Mouse (Mus musculus): ENCODE measurements around the gene Boll. TPM values are rescaled to one million over a fixed set of nuclear protein-coding genes. Genes with fewer than 3 reads are reported as not detected.
A peak's percentile ranks its signal among the peaks of the same experiment; 100 is the strongest.

Boll gene
- polyA plus RNA-seq, 1 experiment from 2014 or later, result 0.32 TPM

GRCm38 (mm10) chr1:55215185-55215813, 148.0 kb downstream of the Boll start:
- 67% methylated on average over 11 of the region's 11 CpGs for WGBS
- ATAC-seq (ENCODE audit: insufficient read depth, low FRiP score, low read depth), result no peak
- H3K27ac ChIP-seq, result no peak overlapping the region

GRCm38 (mm10) chr1:55213936-55214335, 149.3 kb downstream of the Boll start:
- Histone ChIP-seq H3K27ac (no peak overlapping the region), H3K9ac (no peak overlapping the region), H3K4me1 (no peaks in the 10 kb centered on the region), H3K4me2 (no peak overlapping the region), H3K9me3 (no peaks in the 10 kb centered on the region), H3K4me3 (replicated peaks) (no peak overlapping the region), H3K36me3 (no peaks in the 10 kb centered on the region), H3K27me3 (replicated peaks) (no peaks in the 10 kb centered on the region)
- ATAC-seq (ENCODE audit: insufficient read depth, low FRiP score, low read depth), result no peak
- 81% methylated on average over 6 of the region's 6 CpGs for WGBS

More at GRCm38 (mm10) chr1:55215185-55215813, 148.0 kb downstream of the Boll start:
- Histone ChIP-seq H3K36me3 (no peaks in the 10 kb centered on the region), H3K4me1 (no peaks in the 10 kb centered on the region), H3K4me2 (no peak overlapping the region), H3K27me3 (replicated peaks) (no peaks in the 10 kb centered on the region), H3K4me3 (replicated peaks) (no peak overlapping the region), H3K9me3 (no peaks in the 10 kb centered on the region), H3K9ac (no peak overlapping the region)

DNA sequence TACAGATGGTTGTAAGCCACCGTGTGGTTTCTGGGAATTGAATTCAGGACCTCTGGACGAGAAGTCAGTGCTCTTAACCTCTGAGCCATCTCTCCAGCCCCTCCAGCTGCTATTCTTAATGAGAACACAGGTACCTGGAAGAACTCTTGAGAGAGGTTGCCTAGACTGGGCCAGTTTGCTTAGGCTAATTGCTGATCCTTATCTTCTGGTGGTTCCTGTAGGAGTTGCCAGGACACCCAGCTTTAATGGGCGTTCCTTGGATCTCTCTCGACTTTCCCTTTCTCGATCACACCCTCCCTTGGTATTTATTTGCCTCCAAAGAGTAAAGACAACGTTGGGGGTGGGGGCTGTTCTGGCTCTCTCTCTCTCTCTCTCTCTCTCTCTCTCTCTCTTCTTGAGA, 149.8 kb downstream of the Boll start:
- no peak for ATAC-seq (ENCODE audit: insufficient read depth, low FRiP score, low read depth)
- WGBS, result 40% methylated on average over 6 of the region's 6 CpGs
- H3K9me3 ChIP-seq, result no peaks in the 10 kb centered on the region

GRCm38 (mm10) chr1:55212771-55213170, 150.5 kb downstream of the Boll start:
- no peaks in the 10 kb centered on the region for H3K27me3 ChIP-seq (replicated peaks)

More for the DNA sequence above, 149.8 kb downstream of the Boll start:
- Histone ChIP-seq H3K4me1 (no peaks in the 10 kb centered on the region), H3K27ac (no peak overlapping the region), H3K36me3 (no peaks in the 10 kb centered on the region), H3K4me2 (no peak overlapping the region), H3K9ac (no peak overlapping the region), H3K4me3 (replicated peaks) (no peak overlapping the region), H3K27me3 (replicated peaks) (no peaks in the 10 kb centered on the region)

GRCm38 (mm10) chr1:55211081-55211480, 152.2 kb downstream of the Boll start:
- Histone ChIP-seq H3K4me3 (replicated peaks) (no peak overlapping the region), H3K4me1 (no peaks in the 10 kb centered on the region), H3K4me2 (no peak overlapping the region), H3K36me3 (no peaks in the 10 kb centered on the region), H3K9me3 (no peaks in the 10 kb centered on the region), H3K9ac (no peak overlapping the region), H3K27me3 (replicated peaks) (no peaks in the 10 kb centered on the region), H3K27ac (no peak overlapping the region)
- WGBS, result 77% methylated on average over 8 of the region's 8 CpGs
- no peak for ATAC-seq (ENCODE audit: insufficient read depth, low FRiP score, low read depth)

More at GRCm38 (mm10) chr1:55212771-55213170, 150.5 kb downstream of the Boll start:
- Histone ChIP-seq H3K4me1 (no peaks in the 10 kb centered on the region), H3K9me3 (no peaks in the 10 kb centered on the region), H3K27ac (no peak overlapping the region), H3K4me3 (replicated peaks) (no peak overlapping the region), H3K9ac (no peak overlapping the region), H3K4me2 (no peak overlapping the region), H3K36me3 (no peaks in the 10 kb centered on the region)
- no peak for ATAC-seq (ENCODE audit: insufficient read depth, low FRiP score, low read depth)
- 82% methylated on average over 4 of the region's 4 CpGs for WGBS

- no peak overlapping the region for H3K9ac ChIP-seq
- no peaks in the 10 kb centered on the region for H3K4me1 ChIP-seq
- no peaks in the 10 kb centered on the region for H3K27me3 ChIP-seq (replicated peaks)
- H3K4me3 ChIP-seq (replicated peaks), result no peak overlapping the region
- H3K36me3 ChIP-seq, result no peaks in the 10 kb centered on the region
- no peak overlapping the region for H3K27ac ChIP-seq
- no peak for ATAC-seq (ENCODE audit: insufficient read depth, low FRiP score, low read depth)
- no peaks in the 10 kb centered on the region for H3K9me3 ChIP-seq
- 45% methylated on average over 12 of the region's 12 CpGs for WGBS
- no peak overlapping the region for H3K4me2 ChIP-seq
Observed at GRCm38 (mm10) chr1:55210202-55210965, 152.9 kb downstream of the Boll start.

DNA sequence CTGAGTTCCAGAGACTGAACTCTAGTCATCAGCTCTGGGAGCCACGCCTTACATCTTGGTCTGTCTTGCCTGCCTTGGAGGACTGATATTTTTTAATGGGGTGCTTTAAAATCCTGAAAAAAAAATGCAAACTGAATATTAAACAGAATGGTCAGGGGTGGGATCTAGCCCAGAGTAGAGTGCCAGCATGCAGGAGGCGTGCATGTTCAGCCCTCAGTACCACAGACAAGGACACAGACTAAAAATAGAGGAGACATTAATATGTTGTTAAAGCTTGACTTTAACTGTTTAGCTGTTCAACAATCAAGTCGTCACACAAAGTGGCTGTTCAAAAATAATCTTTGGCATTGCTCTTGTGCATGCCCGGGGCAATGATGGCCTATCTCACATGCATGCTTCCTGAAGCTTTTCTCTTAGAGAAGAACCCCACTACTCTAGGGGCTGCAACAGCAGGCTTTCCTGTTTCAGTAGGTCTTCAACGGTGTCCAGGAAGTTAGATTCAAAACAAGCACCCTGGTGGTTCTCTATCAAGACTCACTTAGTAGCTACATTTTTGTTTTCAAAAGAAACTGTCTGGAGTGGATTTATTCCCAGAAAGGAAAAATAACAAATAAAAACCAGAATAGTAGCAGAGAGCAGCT, 154.6 kb downstream of the Boll start:
- Histone ChIP-seq H3K9me3 (no peaks in the 10 kb centered on the region), H3K36me3 (no peaks in the 10 kb centered on the region), H3K27ac (no peak overlapping the region), H3K27me3 (replicated peaks) (no peaks in the 10 kb centered on the region), H3K4me2 (no peak overlapping the region), H3K9ac (no peak overlapping the region), H3K4me3 (replicated peaks) (no peak overlapping the region), H3K4me1 (no peaks in the 10 kb centered on the region)
- ATAC-seq (ENCODE audit: insufficient read depth, low FRiP score, low read depth), result no peak
- 76% methylated on average over 5 of the region's 5 CpGs for WGBS

DNA sequence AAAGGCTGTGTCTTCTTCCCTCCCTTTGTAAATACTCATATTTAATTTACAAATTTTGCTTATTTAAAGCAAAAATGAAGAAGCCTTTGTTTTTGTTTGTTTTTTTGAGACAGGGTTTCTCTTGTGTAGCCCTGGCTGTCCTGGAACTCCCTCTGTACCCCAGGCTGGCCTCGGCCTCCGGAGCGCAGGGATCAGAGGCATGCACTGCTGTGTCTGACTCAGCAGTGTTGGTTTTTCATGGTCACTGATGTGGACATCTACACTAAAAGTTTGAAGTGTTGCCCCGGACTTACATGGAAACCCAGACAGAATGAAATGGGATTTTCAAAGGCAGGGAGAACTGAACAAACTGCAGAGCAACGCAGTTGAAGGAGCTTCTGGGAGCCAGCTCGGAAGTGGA, 155.7 kb downstream of the Boll start:
- no peak overlapping the region for H3K27ac ChIP-seq
- no peak overlapping the region for H3K9ac ChIP-seq
- H3K4me3 ChIP-seq (replicated peaks), result no peak overlapping the region
- no peak for ATAC-seq (ENCODE audit: insufficient read depth, low FRiP score, low read depth)
- no peak overlapping the region for H3K4me2 ChIP-seq
- no peaks in the 10 kb centered on the region for H3K4me1 ChIP-seq
- no peaks in the 10 kb centered on the region for H3K9me3 ChIP-seq
- no peaks in the 10 kb centered on the region for H3K36me3 ChIP-seq
- WGBS, result 92% methylated on average over 6 of the region's 6 CpGs
- no peaks in the 10 kb centered on the region for H3K27me3 ChIP-seq (replicated peaks)

DNA sequence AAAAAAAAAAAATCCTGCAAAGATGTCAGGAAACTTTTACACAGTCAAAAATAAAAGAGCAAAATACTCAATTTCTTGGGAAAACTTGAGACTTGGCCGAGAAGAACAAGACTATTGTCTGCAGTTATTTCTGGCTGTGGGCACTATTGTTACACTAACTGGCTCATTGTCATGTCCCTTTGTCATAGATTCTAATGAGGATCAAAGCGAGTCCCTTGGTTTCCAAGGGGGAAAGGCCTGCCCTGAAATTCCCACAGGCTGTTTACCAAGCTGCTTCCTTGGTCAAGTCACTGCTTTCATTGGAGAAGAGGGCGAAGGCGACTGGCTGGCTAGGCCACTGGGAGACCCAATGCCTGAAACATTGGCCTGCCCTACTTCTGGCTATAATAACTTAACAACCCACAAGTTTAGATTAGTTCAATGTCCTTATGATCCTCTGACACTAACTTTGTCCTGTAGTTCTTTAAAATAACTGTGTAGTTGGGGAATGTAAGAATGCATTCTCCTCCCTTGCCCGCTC, 157.4 kb downstream of the Boll start:
- H3K27me3 ChIP-seq (replicated peaks), result no peaks in the 10 kb centered on the region
- no peak overlapping the region for H3K27ac ChIP-seq
- H3K36me3 ChIP-seq, result no peaks in the 10 kb centered on the region
- 65% methylated on average over 5 of the region's 5 CpGs for WGBS
- no peak overlapping the region for H3K9ac ChIP-seq
- no peaks in the 10 kb centered on the region for H3K9me3 ChIP-seq
- H3K4me1 ChIP-seq, result peaks cover 11% of the 10 kb centered on the region; the same call in 1 of the 2 replicates
- H3K4me2 ChIP-seq, result no peak overlapping the region
- H3K4me3 ChIP-seq (replicated peaks), result no peak overlapping the region
- ATAC-seq (ENCODE audit: insufficient read depth, low FRiP score, low read depth), result no peak

- Histone ChIP-seq H3K4me3 (replicated peaks) (no peak overlapping the region), H3K27me3 (replicated peaks) (no peaks in the 10 kb centered on the region), H3K4me2 (no peak overlapping the region), H3K4me1 (peaks cover 15% of the 10 kb centered on the region), H3K27ac (peak overlapping the region; percentile 57), H3K36me3 (no peaks in the 10 kb centered on the region), H3K9ac (no peak overlapping the region), H3K9me3 (no peaks in the 10 kb centered on the region)
- WGBS, result 58% methylated on average over 18 of the region's 18 CpGs
- no peak for ATAC-seq (ENCODE audit: insufficient read depth, low FRiP score, low read depth)
Observed at GRCm38 (mm10) chr1:55201850-55202752, 161.2 kb downstream of the Boll start.

DNA sequence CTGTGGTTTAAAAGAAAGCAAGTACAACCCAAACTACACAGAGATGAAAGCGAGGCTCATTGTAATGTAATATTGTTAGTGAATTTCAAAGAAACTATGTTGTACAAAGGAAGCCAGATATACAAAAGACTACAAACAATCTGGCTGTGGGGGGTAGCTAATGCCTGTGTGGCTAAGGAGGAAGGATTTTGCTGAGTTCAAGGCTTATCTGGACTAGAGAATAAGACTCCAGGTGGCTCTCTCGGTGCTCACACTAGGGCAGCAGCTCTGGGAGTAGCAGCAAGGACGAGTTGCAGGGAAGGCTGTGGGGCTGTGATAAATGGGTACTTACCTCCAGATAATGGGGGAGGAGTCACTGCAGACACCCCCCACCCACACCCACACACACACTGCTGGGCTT, 164.6 kb downstream of the Boll start:
- H3K27me3 ChIP-seq (replicated peaks), result no peaks in the 10 kb centered on the region
- no peak overlapping the region for H3K27ac ChIP-seq
- H3K36me3 ChIP-seq, result no peaks in the 10 kb centered on the region
- H3K4me1 ChIP-seq, result peaks cover 27% of the 10 kb centered on the region
- WGBS, result 39% methylated on average over 3 of the region's 3 CpGs
- no peak overlapping the region for H3K4me3 ChIP-seq (replicated peaks)
- H3K9me3 ChIP-seq, result no peaks in the 10 kb centered on the region
- peak; percentile 44; the same call in 1 of the 2 replicates for ATAC-seq (ENCODE audit: insufficient read depth, low FRiP score, low read depth)
- no peak overlapping the region for H3K9ac ChIP-seq
- no peak overlapping the region for H3K4me2 ChIP-seq

All from stomach, embryonic 15.5 days (tissue).